Mouse (Mus musculus) forebrain, embryonic 16.5 days (tissue): ENCODE data around the gene Ap1m1. TPM values are rescaled to one million over a fixed set of nuclear protein-coding genes. Genes with fewer than 3 reads are reported as not detected.

ENCODE experiments used
- ATAC-seq: fragments of 200-750 bp; cut with Nextera tagmentation; 2 replicates; pipeline ENCODE4 v1.8.0; 2017; ENCODE audit warnings: mild to moderate bottlenecking, moderate library complexity
- H3K27ac ChIP-seq: fragments of 300-500 bp; sonication (generic); 2 replicates; pipeline ENCODE4 v1.5.1; 2014; ENCODE audit warnings: low read length, control low read depth
- H3K27me3 ChIP-seq: fragments of 300-500 bp; sonication (generic); replicated peaks from 2 replicates; pipeline ENCODE4 v1.6.1; 2014; ENCODE audit warnings: low read length; ENCODE audit not compliant: control insufficient read depth, insufficient read depth
- H3K36me3 ChIP-seq: fragments of 300-500 bp; sonication (generic); 2 replicates; pipeline ENCODE4 v1.6.1; 2014; ENCODE audit not compliant: control insufficient read depth, insufficient read depth
- H3K4me1 ChIP-seq: fragments of 300-500 bp; sonication (generic); replicated peaks from 2 replicates; pipeline ENCODE4 v1.6.1; 2014; ENCODE audit warnings: low read length; ENCODE audit not compliant: control insufficient read depth, insufficient read depth
- H3K4me2 ChIP-seq: fragments of 300-500 bp; sonication (generic); 2 replicates; pipeline ENCODE4 v1.6.1; 2014; ENCODE audit warnings: mild to moderate bottlenecking, low read length, control low read depth
- H3K4me3 ChIP-seq: fragments of 300-500 bp; sonication (generic); replicated peaks from 2 replicates; pipeline ENCODE4 v1.5.1; 2014; ENCODE audit warnings: mild to moderate bottlenecking, low read length, control low read depth
- H3K9ac ChIP-seq: fragments of 300-500 bp; sonication (generic); replicated peaks from 2 replicates; pipeline ENCODE4 v1.6.1; 2014; ENCODE audit warnings: low read depth, low read length, control low read depth
- H3K9me3 ChIP-seq: fragments of 300-500 bp; sonication (generic); 2 replicates; pipeline ENCODE4 v1.6.1; 2016; ENCODE audit warnings: low read length; ENCODE audit not compliant: control insufficient read depth
- WGBS: fragments of 180-500 bp; shearing (Covaris S2); extraction: QIAGEN DNeasy Blood & Tissue Kit; methylation state at CpG from one replicate; pipeline ENCODE4 v1.1.7; 2014; 5-methylcytosine and 5-hydroxymethylcytosine counted together
- polyA plus RNA-seq: library from polyadenylated mRNA; unstranded; fragments of >200 nt; fragmentation: Nextera tagmentation; extraction: Ambion mirVana; gene quantifications from 2 replicates; pipeline ENCODE4 v1.2.1, GENCODE M21; 2015

Ap1m1 gene
- polyA plus RNA-seq, 1 experiment from 2014 or later, result 284 TPM

DNA sequence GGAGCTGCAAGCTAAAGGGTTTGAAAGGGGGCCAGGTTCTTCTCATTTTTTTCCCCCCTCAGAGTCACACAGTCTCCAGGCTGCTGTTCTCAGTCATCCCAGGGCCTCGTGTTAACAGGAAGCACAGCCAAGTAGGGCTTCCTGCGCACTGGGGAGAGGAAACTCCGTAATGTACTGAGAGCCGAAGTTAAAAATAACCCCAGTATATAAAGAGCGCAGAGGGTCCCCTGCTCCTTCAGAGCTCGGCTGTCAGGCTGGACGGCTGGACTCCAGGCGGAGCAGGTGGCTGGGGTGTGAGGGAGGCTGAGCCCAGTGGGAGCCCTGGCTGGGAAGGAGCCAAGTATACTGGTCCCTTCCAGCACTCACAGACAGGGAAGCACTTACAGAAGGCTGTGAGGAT lies 55.9 kb downstream of the Ap1m1 start:
- Histone ChIP-seq H3K4me2 (no peak overlapping the region; the same call in 1 of the 2 replicates), H3K27me3 (no peaks in the 10 kb centered on the region), H3K4me1 (peaks cover 9% of the 10 kb centered on the region), H3K9me3 (no peaks in the 10 kb centered on the region), H3K4me3 (no peak overlapping the region), H3K9ac (no peak overlapping the region), H3K27ac (peak overlapping the region; percentile 55), H3K36me3 (no peaks in the 10 kb centered on the region)
- 54% methylated on average over 8 of the region's 8 CpGs for WGBS
- peak; percentile 88 for ATAC-seq

GRCm38 (mm10) chr8:72296561-72296960 lies 56.7 kb downstream of the Ap1m1 start:
- peaks cover 9% of the 10 kb centered on the region for H3K4me1 ChIP-seq
- H3K27ac ChIP-seq, result no peak overlapping the region
- H3K9me3 ChIP-seq, result no peaks in the 10 kb centered on the region
- H3K9ac ChIP-seq, result no peak overlapping the region
- no peaks in the 10 kb centered on the region for H3K36me3 ChIP-seq
- 93% methylated on average over 8 of the region's 8 CpGs for whole genome bisulfite sequencing
- no peak for ATAC-seq
- no peak overlapping the region for H3K4me2 ChIP-seq
- no peaks in the 10 kb centered on the region for H3K27me3 ChIP-seq
- H3K4me3 ChIP-seq, result no peak overlapping the region

DNA sequence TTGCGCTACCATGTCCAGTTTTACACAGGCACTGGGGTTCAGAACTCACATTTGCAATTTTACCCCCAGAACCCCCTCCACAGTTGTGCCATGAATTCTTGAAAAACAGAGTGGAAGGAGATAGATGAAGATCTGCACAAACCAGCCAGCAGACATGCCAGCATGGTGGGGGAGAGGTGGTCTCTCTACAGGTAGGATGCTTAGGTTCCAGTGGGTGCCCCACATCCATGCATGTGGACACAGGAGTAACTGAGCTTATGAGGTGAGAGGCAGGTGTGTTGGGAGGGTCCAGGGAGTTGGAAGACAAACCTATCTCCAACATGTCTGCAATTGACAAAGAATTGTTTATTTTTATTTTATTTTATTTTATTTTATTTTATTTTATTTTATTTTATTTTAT lies 59.1 kb downstream of the Ap1m1 start:
- Histone ChIP-seq H3K27ac (no peak overlapping the region), H3K27me3 (no peaks in the 10 kb centered on the region), H3K9me3 (no peaks in the 10 kb centered on the region), H3K36me3 (no peaks in the 10 kb centered on the region), H3K4me1 (peaks cover 9% of the 10 kb centered on the region), H3K4me3 (no peak overlapping the region), H3K4me2 (no peak overlapping the region), H3K9ac (no peak overlapping the region)
- no peak for ATAC-seq
- WGBS, result 74% methylated on average over 1 of the region's 1 CpGs

DNA sequence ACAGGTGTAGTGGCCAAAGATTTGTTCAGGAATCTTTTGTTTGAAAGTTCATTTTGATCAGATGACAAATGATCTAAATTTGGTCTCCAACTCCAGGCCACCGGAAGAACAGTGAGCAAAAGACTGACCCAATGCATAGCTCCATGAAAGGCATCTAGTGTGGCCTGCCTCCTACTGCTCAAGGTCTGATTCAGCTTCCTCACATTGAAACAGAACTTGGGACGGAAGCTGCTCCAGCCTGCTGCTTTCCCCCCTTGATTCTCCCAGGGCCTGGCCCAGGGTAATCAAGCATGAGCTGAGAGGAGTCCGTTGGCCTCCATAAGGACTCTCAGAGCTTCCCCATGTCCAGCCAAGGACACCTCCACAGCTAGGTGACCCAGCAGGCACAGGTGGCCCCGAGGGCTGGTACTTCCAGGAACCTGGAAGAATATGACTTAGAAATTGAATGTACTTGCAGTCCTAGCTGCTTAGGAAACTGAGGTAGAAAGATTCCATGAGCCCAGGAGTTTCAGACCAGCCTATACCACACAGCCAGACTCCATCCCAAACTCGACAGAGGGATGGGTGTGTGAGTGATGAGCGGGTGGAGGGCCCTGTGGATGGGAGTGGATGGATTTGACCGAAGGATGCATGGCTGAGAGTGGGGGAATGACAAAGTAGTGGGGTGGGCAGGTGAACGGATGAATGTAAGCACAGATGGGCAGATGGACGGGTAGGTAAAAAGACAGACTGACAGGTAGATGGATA lies 61.0 kb downstream of the Ap1m1 start:
- H3K27ac ChIP-seq, result no peak overlapping the region
- no peaks in the 10 kb centered on the region for H3K9me3 ChIP-seq
- 78% methylated on average over 9 of the region's 9 CpGs for WGBS
- H3K9ac ChIP-seq, result no peak overlapping the region
- H3K4me1 ChIP-seq, result peaks cover 3% of the 10 kb centered on the region
- H3K27me3 ChIP-seq, result no peaks in the 10 kb centered on the region
- no peak overlapping the region for H3K4me2 ChIP-seq
- H3K4me3 ChIP-seq, result no peak overlapping the region
- no peak for ATAC-seq
- H3K36me3 ChIP-seq, result no peaks in the 10 kb centered on the region

DNA sequence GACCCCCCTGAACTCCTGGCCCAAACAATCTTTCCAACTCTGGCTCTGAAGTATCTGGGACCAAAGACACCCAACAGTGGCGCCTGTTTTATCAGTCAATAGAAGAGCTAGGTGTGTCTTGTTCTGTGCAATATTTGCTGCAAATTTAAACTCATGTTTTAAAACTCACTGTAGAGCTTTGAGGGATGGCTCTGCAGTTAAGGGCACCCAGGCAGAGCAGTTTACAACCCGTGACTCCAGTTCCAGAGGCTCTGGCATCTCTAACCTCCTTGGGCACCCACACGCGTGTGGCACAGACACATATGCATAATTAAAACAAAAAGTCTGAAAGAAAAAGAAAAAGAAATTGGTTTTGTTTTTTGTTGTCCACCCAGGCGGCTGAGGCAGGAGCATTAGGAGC lies 61.7 kb downstream of the Ap1m1 start:
- ATAC-seq, result no peak
- 90% methylated on average over 5 of the region's 5 CpGs for WGBS

GRCm38 (mm10) chr8:72302986-72303612 lies 63.3 kb downstream of the Ap1m1 start:
- no peak overlapping the region for H3K4me3 ChIP-seq
- H3K4me2 ChIP-seq, result no peak overlapping the region
- WGBS, result 73% methylated on average over 8 of the region's 8 CpGs
- no peak overlapping the region for H3K27ac ChIP-seq
- no peaks in the 10 kb centered on the region for H3K27me3 ChIP-seq
- ATAC-seq, result no peak
- no peaks in the 10 kb centered on the region for H3K9me3 ChIP-seq
- H3K4me1 ChIP-seq, result peaks cover under 1% of the 10 kb centered on the region; the same call in 1 of the 2 replicates
- H3K36me3 ChIP-seq, result no peaks in the 10 kb centered on the region
- no peak overlapping the region for H3K9ac ChIP-seq

More for the DNA sequence above, 61.7 kb downstream of the Ap1m1 start:
- no peaks in the 10 kb centered on the region for H3K4me1 ChIP-seq
- no peaks in the 10 kb centered on the region for H3K36me3 ChIP-seq
- no peak overlapping the region for H3K27ac ChIP-seq
- H3K4me2 ChIP-seq, result no peak overlapping the region
- H3K4me3 ChIP-seq, result no peak overlapping the region
- no peak overlapping the region for H3K9ac ChIP-seq
- no peaks in the 10 kb centered on the region for H3K27me3 ChIP-seq
- H3K9me3 ChIP-seq, result no peaks in the 10 kb centered on the region

DNA sequence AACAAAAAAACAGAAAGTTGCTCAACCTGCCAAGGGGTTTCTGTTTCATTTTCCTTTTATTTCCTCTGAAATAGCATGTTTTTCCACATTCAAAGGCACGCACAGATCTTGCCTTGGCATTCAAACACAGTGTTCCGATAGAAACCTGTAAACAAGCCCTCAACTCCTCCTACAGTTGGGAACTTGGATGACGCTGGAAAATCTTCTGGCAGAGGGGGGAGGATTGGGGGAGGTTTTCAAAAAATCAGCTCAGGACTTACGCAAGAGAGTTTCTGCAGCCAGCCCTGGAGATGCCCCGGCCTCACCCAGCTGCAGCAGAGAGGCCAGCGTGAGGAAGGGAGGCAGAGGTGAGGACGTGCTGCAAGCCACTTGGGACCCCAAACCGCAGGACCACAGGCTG lies 63.8 kb downstream of the Ap1m1 start:
- Histone ChIP-seq H3K4me3 (no peak overlapping the region), H3K27ac (no peak overlapping the region), H3K4me1 (peaks cover 2% of the 10 kb centered on the region; the same call in 1 of the 2 replicates), H3K27me3 (no peaks in the 10 kb centered on the region), H3K4me2 (no peak overlapping the region), H3K9me3 (no peaks in the 10 kb centered on the region), H3K36me3 (no peaks in the 10 kb centered on the region), H3K9ac (no peak overlapping the region)
- WGBS, result 62% methylated on average over 8 of the region's 8 CpGs
- ATAC-seq, result no peak

GRCm38 (mm10) chr8:72305210-72305905 lies 65.5 kb downstream of the Ap1m1 start, which contains the start of gene Gm10282:
Gm10282 (minus strand) TSS chr8:72305260.
- WGBS, result 72% methylated on average over 15 of the region's 16 CpGs
- Histone ChIP-seq H3K9me3 (no peaks in the 10 kb centered on the region), H3K4me2 (no peak within 1 kb of the TSS), H3K4me3 (no peak within 1 kb of the TSS), H3K4me1 (peaks cover 2% of the 10 kb centered on the region; the same call in 1 of the 2 replicates), H3K9ac (no peak within 1 kb of the TSS), H3K27me3 (no peaks in the 10 kb centered on the region), H3K36me3 (no peaks in the 10 kb centered on the region), H3K27ac (no peak within 1 kb of the TSS)
- ATAC-seq, result no peak

DNA sequence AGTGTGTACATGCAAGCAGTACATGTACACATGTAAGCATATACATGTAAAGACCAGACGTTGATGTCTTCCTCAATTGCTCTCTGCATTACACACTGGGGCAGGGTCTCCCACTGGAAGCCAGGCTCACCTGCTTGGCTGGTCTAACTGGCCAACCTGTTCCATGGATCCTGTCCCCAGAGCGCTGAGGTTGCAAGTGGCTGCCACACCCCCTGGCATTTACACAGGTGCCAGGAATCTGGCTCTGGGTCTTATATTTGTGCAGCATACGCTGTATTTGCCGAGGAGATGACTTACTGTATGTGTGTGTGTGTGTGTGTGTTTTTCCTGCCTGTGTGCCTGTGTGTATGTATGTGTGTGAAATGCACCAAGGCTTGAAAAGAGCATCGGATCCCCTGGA lies 67.1 kb downstream of the Ap1m1 start:
- no peaks in the 10 kb centered on the region for H3K36me3 ChIP-seq
- 90% methylated on average over 5 of the region's 5 CpGs for WGBS

More for the DNA sequence above, 67.1 kb downstream of the Ap1m1 start:
- Histone ChIP-seq H3K4me3 (no peak overlapping the region), H3K9me3 (no peaks in the 10 kb centered on the region), H3K27me3 (no peaks in the 10 kb centered on the region), H3K9ac (no peak overlapping the region), H3K4me2 (no peak overlapping the region), H3K27ac (no peak overlapping the region), H3K4me1 (peaks cover 2% of the 10 kb centered on the region; the same call in 1 of the 2 replicates)
- no peak for ATAC-seq
